Mouse (Mus musculus): ENCODE measurements around the gene Nipsnap2. TPM values are rescaled to one million over a fixed set of nuclear protein-coding genes. Genes with fewer than 3 reads are reported as not detected.
"Not testable (repeated sequence)": the region's sequence is repeated elsewhere in the genome, so short reads cannot be mapped to it uniquely, and the experiment has no call there.

Gene Nipsnap2
- polyA plus RNA-seq, 1 experiment from 2014 or later, result 141 TPM

DNA sequence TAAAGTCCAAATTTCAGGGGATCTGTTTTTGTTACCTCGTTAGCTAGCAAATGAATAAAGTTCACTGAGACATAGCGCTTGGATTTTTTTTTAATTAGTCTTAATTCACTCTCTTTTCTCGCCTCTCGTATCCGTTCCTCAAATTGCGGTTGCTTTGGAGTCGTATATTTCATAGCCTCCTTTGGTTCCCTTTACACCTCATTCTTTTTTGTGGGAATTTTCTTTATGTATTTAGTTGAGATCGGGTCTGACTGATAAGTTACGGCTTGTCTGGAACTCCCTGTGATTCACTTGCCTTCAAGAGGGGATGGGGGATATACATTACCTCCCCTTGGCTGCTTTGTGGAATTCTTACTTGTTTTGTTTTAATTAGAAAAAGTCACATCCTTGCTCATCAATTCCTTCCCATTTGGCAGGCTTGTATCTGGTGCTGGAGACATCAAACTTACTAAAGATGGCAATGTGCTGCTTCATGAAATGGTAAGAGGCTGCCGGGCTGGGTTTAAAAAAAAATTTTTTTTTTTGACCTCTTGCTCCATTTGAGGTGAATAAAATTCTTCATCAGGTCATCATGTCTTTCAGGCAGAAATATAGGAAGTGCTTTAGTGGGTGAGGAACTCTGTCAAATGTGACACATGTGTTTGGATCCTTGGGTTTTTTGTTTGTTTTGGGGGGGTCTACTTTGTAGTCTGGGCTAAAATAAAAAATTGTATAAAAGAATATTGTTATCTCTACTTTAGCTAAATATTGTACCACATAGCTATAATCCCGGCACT lies 63.1 kb downstream of the Nipsnap2 start:
- H3K4me1 ChIP-seq, result peaks cover 28% of the 10 kb centered on the region
- WGBS, result 11% methylated on average over 11 of the region's 11 CpGs
- H3K4me3 ChIP-seq (replicated peaks), result peak overlapping the region; percentile 91
- H3K9me3 ChIP-seq (replicated peaks), result no peaks in the 10 kb centered on the region
- no peak for ATAC-seq (replicated peaks; ENCODE audit: low FRiP score)
- peak overlapping the region; percentile 100 for H3K27ac ChIP-seq
- peak overlapping the region; percentile 94 for H3K9ac ChIP-seq
- H3K36me3 ChIP-seq, result peaks cover 45% of the 10 kb centered on the region
- H3K4me2 ChIP-seq, result peak overlapping the region; percentile 71
- no peaks in the 10 kb centered on the region for H3K27me3 ChIP-seq

- Histone ChIP-seq H3K36me3 (peaks cover 60% of the 10 kb centered on the region), H3K4me1 (peaks cover 28% of the 10 kb centered on the region)
- WGBS, result 87% methylated on average over 8 of the region's 8 CpGs
- not testable (repeated sequence) for H3K9me3 ChIP-seq (replicated peaks); H3K27ac ChIP-seq; H3K4me2 ChIP-seq; H3K9ac ChIP-seq; H3K4me3 ChIP-seq (replicated peaks); ATAC-seq (replicated peaks; ENCODE audit: low FRiP score); H3K27me3 ChIP-seq
These were observed 65.7 kb downstream of the Nipsnap2 start for GRCm38 (mm10) chr5:129790591-129790990.

Other genes starting within 250 kb of the Nipsnap2 start
- 45.6 and 46.3 TPM in 2 replicates for gene Sfswap, start 223.8 kb upstream of the Nipsnap2 start, polyA plus RNA-seq (2015; fragmentation: Nextera tagmentation; extraction: Ambion mirVana)
- gene Mmp17, start 140.9 kb upstream of the Nipsnap2 start, polyA plus RNA-seq (2015; fragmentation: Nextera tagmentation; extraction: Ambion mirVana), result 3.9 and 4.1 TPM in 2 replicates
- gene Zfp11, start 55.0 kb upstream of the Nipsnap2 start, polyA plus RNA-seq (2015; fragmentation: Nextera tagmentation; extraction: Ambion mirVana), result 5.2 and 5.6 TPM in 2 replicates
- not detected in 2 replicates for gene Sept14, start 16.6 kb upstream of the Nipsnap2 start, polyA plus RNA-seq (2015; fragmentation: Nextera tagmentation; extraction: Ambion mirVana)
- 198 and 199 TPM in 2 replicates for gene Mrps17, start 9.6 kb upstream of the Nipsnap2 start, polyA plus RNA-seq (2015; fragmentation: Nextera tagmentation; extraction: Ambion mirVana)
- 59.8 and 62.4 TPM in 2 replicates for gene Psph, start 62.4 kb downstream of the Nipsnap2 start, polyA plus RNA-seq (2015; fragmentation: Nextera tagmentation; extraction: Ambion mirVana)
- gene Sumf2, start 121.9 kb downstream of the Nipsnap2 start, polyA plus RNA-seq (2015; fragmentation: Nextera tagmentation; extraction: Ambion mirVana), result 55.9 and 61.2 TPM in 2 replicates
- 984 and 1,043 TPM in 2 replicates for gene Chchd2, start 162.4 kb downstream of the Nipsnap2 start, polyA plus RNA-seq (2015; fragmentation: Nextera tagmentation; extraction: Ambion mirVana)
- gene Zbed5, start 170.7 kb downstream of the Nipsnap2 start, polyA plus RNA-seq (2015; fragmentation: Nextera tagmentation; extraction: Ambion mirVana), result 6.4 and 7.1 TPM in 2 replicates
- gene Phkg1, start 173.5 kb downstream of the Nipsnap2 start, polyA plus RNA-seq (2015; fragmentation: Nextera tagmentation; extraction: Ambion mirVana), result 0.27 and 0.31 TPM in 2 replicates
- 3.6 and 4.2 TPM in 2 replicates for gene Nupr1l, start 183.5 kb downstream of the Nipsnap2 start, polyA plus RNA-seq (2015; fragmentation: Nextera tagmentation; extraction: Ambion mirVana)
- gene Vkorc1l1, start 216.9 kb downstream of the Nipsnap2 start, polyA plus RNA-seq (2015; fragmentation: Nextera tagmentation; extraction: Ambion mirVana), result 26.3 and 30.2 TPM in 2 replicates

Measured in kidney, embryonic 15.5 days (tissue).